Mouse (Mus musculus) embryonic fibroblast, embryonic 13.5 days (primary cell): ENCODE measurements around the gene Atg13.

Experiments used
- CTCF ChIP-seq: IDR thresholded peaks from 2 replicates; pipeline ENCODE4 v1.5.1; 2011; ENCODE audit warnings: mild to moderate bottlenecking, control low read depth, low read length, moderate library complexity, borderline replicate concordance; ENCODE audit not compliant: insufficient read depth
- POLR2A ChIP-seq: IDR thresholded peaks from 2 replicates; pipeline ENCODE4 v1.6.1; 2011; ENCODE audit warnings: low read depth, mild to moderate bottlenecking, control low read depth, low read length, moderate library complexity

- TF ChIP-seq CTCF (no peak), POLR2A (no peak)
These were observed 65.0 kb downstream of the Atg13 start for GRCm38 (mm10) chr2:91645354-91645753.
